Mouse (Mus musculus) liver, postnatal 0 days (tissue): ENCODE measurements around the gene Dcaf5.

Experiments
- CTCF ChIP-seq: sonication (generic); IDR thresholded peaks from 2 replicates; pipeline ENCODE4 v1.5.1; 2016; ENCODE audit warnings: antibody characterized with exemption, low read depth
- EP300 ChIP-seq: IDR thresholded peaks from 2 replicates; pipeline ENCODE4 v1.6.1; 2016; ENCODE audit warnings: antibody characterized with exemption, low read depth, mild to moderate bottlenecking

DNA sequence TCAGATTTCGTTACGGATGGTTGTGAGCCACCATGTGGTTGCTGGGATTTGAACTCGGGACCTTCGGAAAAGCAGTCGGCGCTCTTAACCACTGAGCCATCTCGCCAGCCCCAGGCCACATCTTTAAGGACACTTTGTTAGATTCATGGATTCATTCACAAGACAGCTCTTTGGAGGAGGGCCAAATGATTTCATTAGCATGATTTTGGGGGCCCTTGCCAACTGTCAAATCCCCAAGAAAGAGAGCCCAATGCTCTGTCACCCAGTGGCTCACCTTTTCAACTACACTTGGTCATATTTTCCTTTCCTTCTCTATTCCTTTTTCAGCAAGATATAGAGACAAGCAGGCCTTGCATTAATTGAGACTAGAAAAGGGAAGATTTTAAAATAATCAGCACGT lies 63.5 kb downstream of the Dcaf5 start:
- TF ChIP-seq EP300 (no peak), CTCF (no peak)
